Mouse (Mus musculus): Measurements from ENCODE around the gene 1700012A03Rik. TPM values are rescaled to one million over a fixed set of nuclear protein-coding genes. Genes with fewer than 3 reads are reported as not detected.

1700012A03Rik gene
- total RNA-seq, 1 experiment from 2014 or later, result not detected

DNA sequence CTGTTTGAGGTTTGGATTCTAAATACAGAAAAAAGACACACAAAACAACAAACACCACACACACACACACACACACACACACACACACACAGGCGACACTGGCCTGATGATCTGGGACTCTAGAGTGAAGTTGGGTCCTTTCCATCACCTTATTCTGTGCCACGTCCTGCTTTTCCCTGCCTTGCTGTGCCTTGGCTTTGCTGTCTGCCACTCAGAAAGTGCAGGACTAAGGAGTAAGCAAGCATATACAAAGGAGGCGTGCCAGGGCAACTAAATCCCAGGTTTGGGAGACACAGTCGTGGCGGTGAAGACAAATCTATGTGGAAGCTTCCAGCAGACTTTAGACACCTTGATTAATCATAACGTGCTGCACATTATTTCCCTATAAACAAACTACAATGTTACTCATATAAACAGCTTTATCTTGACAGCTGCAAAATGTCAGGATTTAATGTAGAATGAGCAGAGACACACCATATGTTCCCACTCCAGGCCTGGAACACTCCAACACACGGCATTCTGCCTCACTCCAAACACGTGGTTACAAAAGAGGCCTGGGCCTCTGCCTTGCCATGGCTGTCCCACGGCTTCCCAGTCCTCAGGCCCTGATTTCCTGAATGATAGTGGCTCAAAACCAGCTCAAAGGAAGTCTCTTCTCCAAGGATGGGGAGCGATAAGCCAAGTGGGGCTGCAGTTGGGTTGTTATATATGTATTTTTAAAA lies 15.9 kb downstream of the 1700012A03Rik start:
- ATAC-seq (ENCODE audit: extremely low read depth, insufficient number of reproducible peaks, low FRiP score, poor library complexity, severe bottlenecking), result no peak

DNA sequence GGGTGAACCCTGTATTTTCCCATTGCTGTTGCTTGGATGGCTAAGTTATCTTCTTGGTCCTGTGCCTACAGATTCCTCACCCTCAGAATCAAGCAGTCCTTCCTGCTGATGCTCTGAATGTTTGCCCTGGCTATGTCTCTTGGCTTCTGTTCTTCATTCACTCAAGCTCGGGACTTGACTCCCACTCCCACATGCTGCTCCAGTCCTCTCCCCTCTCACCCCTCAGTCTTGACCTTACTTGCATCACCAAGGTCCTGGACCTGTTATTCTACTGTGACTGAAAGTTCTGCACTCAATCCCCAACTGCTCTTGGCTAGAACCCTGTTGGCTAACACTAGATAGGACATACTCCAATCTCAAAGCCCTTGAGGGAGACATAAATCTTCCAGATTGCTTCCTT lies 22.1 kb downstream of the 1700012A03Rik start:
- ATAC-seq (ENCODE audit: extremely low read depth, insufficient number of reproducible peaks, low FRiP score, poor library complexity, severe bottlenecking), result no peak

DNA sequence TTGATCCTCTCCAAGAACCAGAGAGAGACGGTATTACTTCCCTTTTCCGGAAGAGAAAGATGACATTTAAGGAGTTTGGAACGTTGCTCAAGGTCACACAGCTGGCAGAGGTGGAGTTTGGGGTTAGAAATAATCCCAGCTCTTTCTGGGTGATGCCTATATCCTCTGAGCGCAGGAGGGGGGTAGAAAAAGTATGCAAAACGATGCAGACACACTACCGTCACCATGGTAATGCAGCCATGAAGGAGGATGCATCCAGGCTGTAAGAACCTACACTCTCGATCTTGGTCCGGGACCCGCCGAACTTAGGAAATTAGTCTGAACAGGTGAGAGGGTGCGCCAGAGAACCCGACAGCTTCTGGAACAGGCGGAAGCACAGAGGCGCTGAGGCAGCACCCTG lies 43.3 kb downstream of the 1700012A03Rik start:
- ATAC-seq (ENCODE audit: extremely low read depth, insufficient number of reproducible peaks, low FRiP score, poor library complexity, severe bottlenecking), result no peak

DNA sequence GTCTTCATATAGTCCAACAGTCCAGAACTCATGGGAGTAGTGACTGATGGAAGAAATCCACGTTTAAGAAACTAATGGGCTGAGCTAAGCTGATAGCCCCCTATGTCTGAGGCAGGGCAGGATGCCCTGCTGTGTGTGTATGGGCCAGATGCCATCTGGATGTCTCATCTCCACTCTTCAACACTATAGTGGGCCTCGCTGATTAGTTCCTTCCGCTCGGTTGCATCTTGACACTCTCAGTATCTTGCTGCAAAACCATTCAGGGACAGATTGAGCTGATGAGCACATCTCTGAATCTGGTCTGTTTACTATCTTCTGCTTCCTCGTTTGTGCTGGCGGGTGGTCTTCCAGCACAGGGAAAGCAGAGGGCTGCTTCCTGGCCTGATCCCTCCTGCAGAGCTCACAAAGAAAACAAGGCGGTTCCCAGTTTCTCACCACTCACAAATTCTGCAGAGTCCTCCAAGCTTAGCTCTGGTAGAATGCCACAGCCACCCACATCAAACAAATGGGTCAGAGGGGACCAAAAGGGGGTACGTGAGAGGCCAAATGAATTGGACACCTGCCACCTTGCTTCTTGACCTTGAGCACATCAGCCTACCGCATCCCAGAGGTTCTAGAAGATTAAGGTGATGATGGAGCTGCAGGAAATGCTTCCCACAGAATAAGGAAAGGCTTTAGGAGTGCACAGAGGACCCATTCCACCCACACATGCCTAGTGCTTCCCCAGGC lies 55.7 kb downstream of the 1700012A03Rik start:
- ATAC-seq (ENCODE audit: extremely low read depth, insufficient number of reproducible peaks, low FRiP score, poor library complexity, severe bottlenecking), result no peak

All from neutrophil, adult 5-6 weeks (primary cell).